Mouse (Mus musculus): Measurements from ENCODE around the gene Ryk. TPM values are rescaled to one million over a fixed set of nuclear protein-coding genes. Genes with fewer than 3 reads are reported as not detected.

Ryk gene
- polyA plus RNA-seq, 1 experiment from 2014 or later: 11.9 TPM

DNA sequence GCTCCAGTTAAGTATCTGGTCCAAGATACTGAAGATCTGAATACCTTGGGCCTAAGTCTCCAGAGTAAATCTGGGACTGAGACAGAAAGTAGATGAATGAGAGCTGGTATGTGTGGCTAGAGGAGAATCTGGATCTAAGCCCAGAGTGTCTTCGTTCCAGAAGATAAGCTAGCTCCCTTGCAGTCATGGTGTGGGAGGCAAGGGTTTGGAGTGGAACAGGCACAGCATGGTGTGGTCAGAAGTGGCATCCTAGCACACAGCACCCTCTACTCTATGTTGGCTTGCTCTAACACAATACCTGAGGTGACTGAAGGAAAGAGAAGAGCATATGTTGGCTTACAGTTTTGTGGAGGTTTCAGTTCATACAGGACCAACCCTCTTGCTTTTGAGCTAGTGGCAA lies 79.9 kb downstream of the Ryk start:
- ATAC-seq (ENCODE audit: low read depth): no peak
- no peaks in the 10 kb centered on the region for H3K4me1 ChIP-seq (replicated peaks)
- no peaks in the 10 kb centered on the region for H3K9me3 ChIP-seq
- no peak overlapping the region for H3K4me2 ChIP-seq
- WGBS: 87% methylated on average over 1 of the region's 1 CpGs
- no peaks in the 10 kb centered on the region for H3K27me3 ChIP-seq
- H3K27ac ChIP-seq (replicated peaks): no peak overlapping the region
- peaks cover 32% of the 10 kb centered on the region for H3K36me3 ChIP-seq
- no peak overlapping the region for H3K9ac ChIP-seq
- H3K4me3 ChIP-seq: no peak overlapping the region

DNA sequence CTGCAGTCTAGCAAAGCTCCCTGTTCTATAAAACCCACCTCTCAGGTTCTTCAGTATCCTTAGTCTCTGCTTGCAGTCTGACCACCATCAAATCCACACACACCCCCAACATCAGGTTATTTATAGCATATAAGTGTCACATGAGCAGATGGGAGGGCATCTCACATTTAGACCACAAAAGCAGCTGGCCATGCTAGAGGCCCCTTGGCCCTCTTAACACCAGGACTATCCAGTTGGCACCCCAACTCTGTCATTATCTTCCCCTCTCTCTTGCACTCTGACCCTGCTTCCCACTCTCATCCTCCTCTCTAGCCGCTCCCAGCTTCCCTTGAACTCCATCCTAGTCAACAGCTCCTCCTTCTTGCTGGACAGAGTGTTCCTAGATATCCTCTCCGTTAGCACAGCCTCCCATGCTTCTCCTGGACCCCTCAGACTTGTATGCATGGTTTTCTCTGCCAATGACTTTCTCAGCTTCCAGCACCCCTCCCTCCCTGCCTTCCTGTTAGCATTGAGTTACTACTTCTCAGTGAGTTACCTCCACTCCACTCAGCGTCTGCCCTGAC lies 80.7 kb downstream of the Ryk start:
- Histone ChIP-seq H3K9me3 (no peaks in the 10 kb centered on the region), H3K27ac (replicated peaks) (no peak overlapping the region), H3K4me2 (no peak overlapping the region), H3K36me3 (peaks cover 25% of the 10 kb centered on the region), H3K4me1 (replicated peaks) (no peaks in the 10 kb centered on the region), H3K4me3 (no peak overlapping the region), H3K9ac (no peak overlapping the region), H3K27me3 (no peaks in the 10 kb centered on the region)
- 89% methylated on average over 3 of the region's 3 CpGs for WGBS
- no peak for ATAC-seq (ENCODE audit: low read depth)

GRCm38 (mm10) chr9:102916076-102916475 lies 81.4 kb downstream of the Ryk start:
- Histone ChIP-seq H3K4me1 (replicated peaks) (no peaks in the 10 kb centered on the region), H3K4me2 (no peak overlapping the region), H3K9ac (no peak overlapping the region), H3K27me3 (no peaks in the 10 kb centered on the region), H3K9me3 (no peaks in the 10 kb centered on the region), H3K36me3 (peaks cover 19% of the 10 kb centered on the region), H3K4me3 (no peak overlapping the region), H3K27ac (replicated peaks) (no peak overlapping the region)
- WGBS: 92% methylated on average over 7 of the region's 7 CpGs
- no peak for ATAC-seq (ENCODE audit: low read depth)

- H3K27me3 ChIP-seq: no peaks in the 10 kb centered on the region
- no peak overlapping the region for H3K9ac ChIP-seq
- no peak overlapping the region for H3K27ac ChIP-seq (replicated peaks)
- peaks cover 13% of the 10 kb centered on the region for H3K36me3 ChIP-seq
- H3K4me2 ChIP-seq: no peak overlapping the region
- H3K9me3 ChIP-seq: no peaks in the 10 kb centered on the region
- H3K4me3 ChIP-seq: no peak overlapping the region
- 85% methylated on average over 8 of the region's 8 CpGs for WGBS
- no peaks in the 10 kb centered on the region for H3K4me1 ChIP-seq (replicated peaks)
- no peak for ATAC-seq (ENCODE audit: low read depth)
Measured at GRCm38 (mm10) chr9:102917532-102918129, 82.9 kb downstream of the Ryk start.

DNA sequence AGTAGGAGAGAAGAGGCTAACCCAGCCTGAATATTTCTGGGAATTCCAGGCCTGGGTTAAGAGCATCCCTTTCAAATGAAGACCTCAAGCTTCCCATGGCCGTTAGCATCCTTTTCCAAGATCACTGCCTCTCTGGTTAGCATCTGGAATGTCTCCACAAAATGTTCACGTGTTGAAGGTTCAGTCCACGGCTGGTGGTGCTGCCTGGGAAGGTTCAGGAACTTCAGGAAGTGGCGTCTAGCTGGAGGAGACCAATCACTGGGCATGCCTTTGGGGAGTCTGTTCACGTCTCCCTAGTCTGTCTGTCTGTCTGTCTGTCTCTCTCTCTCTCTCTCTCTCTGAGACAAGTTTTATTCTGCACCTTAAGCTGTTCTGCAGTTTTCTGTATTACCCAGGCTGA lies 84.8 kb downstream of the Ryk start:
- 80% methylated on average over 5 of the region's 5 CpGs for WGBS

DNA sequence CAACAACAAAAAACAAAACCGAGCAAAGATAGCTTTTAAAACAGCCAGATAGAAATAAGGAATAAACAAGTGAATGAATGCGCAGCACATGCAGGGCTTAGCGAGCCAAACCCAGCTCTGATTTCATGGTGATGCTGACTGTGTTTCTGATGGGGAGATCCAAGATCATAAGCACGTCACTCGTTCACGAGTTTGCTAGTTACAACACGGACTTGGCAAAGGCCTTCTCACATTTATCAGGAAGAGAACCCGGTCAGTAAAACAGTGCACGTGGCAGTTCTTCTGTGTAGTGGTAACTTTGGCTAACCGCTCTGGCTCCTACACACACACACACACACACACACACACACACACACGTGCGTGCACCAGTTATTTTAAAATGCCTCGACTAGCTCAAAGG lies 87.1 kb downstream of the Ryk start:
- Histone ChIP-seq H3K9me3 (no peaks in the 10 kb centered on the region), H3K9ac (no peak overlapping the region), H3K4me3 (no peak overlapping the region), H3K27me3 (no peaks in the 10 kb centered on the region), H3K36me3 (peaks cover under 1% of the 10 kb centered on the region; the same call in 1 of the 2 replicates), H3K4me1 (replicated peaks) (no peaks in the 10 kb centered on the region), H3K4me2 (no peak overlapping the region), H3K27ac (replicated peaks) (no peak overlapping the region)
- 93% methylated on average over 13 of the region's 13 CpGs for WGBS
- ATAC-seq (ENCODE audit: low read depth): no peak

More for the DNA sequence above, 84.8 kb downstream of the Ryk start:
- Histone ChIP-seq H3K27ac (replicated peaks) (no peak overlapping the region), H3K4me2 (no peak overlapping the region), H3K9me3 (no peaks in the 10 kb centered on the region), H3K4me1 (replicated peaks) (no peaks in the 10 kb centered on the region), H3K9ac (no peak overlapping the region), H3K27me3 (no peaks in the 10 kb centered on the region), H3K36me3 (peaks cover 13% of the 10 kb centered on the region), H3K4me3 (no peak overlapping the region)
- ATAC-seq (ENCODE audit: low read depth): no peak

GRCm38 (mm10) chr9:102922866-102923434 lies 88.2 kb downstream of the Ryk start:
- Histone ChIP-seq H3K36me3 (no peaks in the 10 kb centered on the region), H3K4me2 (no peak overlapping the region), H3K4me1 (replicated peaks) (no peaks in the 10 kb centered on the region), H3K9ac (no peak overlapping the region), H3K9me3 (no peaks in the 10 kb centered on the region), H3K4me3 (no peak overlapping the region), H3K27me3 (no peaks in the 10 kb centered on the region), H3K27ac (replicated peaks) (no peak overlapping the region)
- no peak for ATAC-seq (ENCODE audit: low read depth)
- 92% methylated on average over 7 of the region's 7 CpGs for WGBS

DNA sequence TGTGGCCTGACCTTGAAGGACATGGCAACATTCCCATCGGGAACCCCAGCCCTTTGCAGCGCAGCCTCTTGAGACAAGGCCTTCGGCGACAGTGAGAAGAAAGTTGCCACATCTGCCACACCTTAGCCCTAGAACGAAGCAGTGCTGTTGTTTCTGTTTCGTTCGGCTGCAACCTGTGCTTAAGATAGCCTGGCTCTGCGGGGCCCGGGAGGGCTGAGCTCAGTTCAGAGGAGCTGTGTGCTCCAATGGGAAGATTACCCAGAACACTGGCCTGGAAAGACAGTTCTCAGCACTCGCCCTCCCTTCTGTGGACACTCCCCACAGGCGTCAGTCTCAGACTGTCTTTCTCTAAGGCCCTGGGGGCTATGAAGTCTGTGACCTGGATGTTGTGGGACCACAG lies 89.1 kb downstream of the Ryk start:
- Histone ChIP-seq H3K27me3 (no peaks in the 10 kb centered on the region), H3K9me3 (no peaks in the 10 kb centered on the region), H3K27ac (replicated peaks) (no peak overlapping the region), H3K4me3 (no peak overlapping the region), H3K36me3 (no peaks in the 10 kb centered on the region), H3K9ac (no peak overlapping the region), H3K4me2 (no peak overlapping the region), H3K4me1 (replicated peaks) (no peaks in the 10 kb centered on the region)
- 91% methylated on average over 11 of the region's 11 CpGs for WGBS
- ATAC-seq (ENCODE audit: low read depth): no peak

GRCm38 (mm10) chr9:102924627-102925316 lies 90.1 kb downstream of the Ryk start:
- H3K27me3 ChIP-seq: no peaks in the 10 kb centered on the region
- no peak overlapping the region for H3K27ac ChIP-seq (replicated peaks)
- WGBS: 72% methylated on average over 15 of the region's 15 CpGs
- peaks cover 7% of the 10 kb centered on the region for H3K4me1 ChIP-seq (replicated peaks)
- no peak overlapping the region for H3K4me3 ChIP-seq
- no peaks in the 10 kb centered on the region for H3K36me3 ChIP-seq
- ATAC-seq (ENCODE audit: low read depth): no peak
- no peak overlapping the region for H3K4me2 ChIP-seq
- no peaks in the 10 kb centered on the region for H3K9me3 ChIP-seq
- no peak overlapping the region for H3K9ac ChIP-seq

DNA sequence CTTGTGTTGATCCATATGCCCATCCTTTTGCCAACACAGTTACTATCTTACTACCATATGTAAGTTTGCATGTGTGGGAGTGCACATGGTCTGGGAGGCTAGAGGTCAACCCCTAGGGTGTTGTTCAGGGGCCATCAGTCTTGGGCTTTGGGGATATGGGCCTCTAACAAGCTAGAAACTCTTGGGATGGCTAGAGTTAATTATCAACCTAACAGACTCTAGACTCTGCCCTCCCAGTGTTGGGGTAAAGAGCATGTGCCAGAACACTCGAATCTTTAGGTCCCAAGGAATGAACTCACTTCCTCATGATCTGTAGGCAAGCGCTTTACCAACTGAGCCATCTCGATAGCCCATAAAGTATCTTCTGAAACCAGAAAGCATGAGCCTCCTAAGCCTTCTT lies 91.4 kb downstream of the Ryk start:
- no peak for ATAC-seq (ENCODE audit: low read depth)
- H3K4me1 ChIP-seq (replicated peaks): peaks cover 12% of the 10 kb centered on the region
- no peaks in the 10 kb centered on the region for H3K36me3 ChIP-seq
- no peak overlapping the region for H3K9ac ChIP-seq
- no peak overlapping the region for H3K27ac ChIP-seq (replicated peaks)
- H3K27me3 ChIP-seq: no peaks in the 10 kb centered on the region
- H3K4me2 ChIP-seq: no peak overlapping the region
- 89% methylated on average over 3 of the region's 3 CpGs for WGBS
- no peaks in the 10 kb centered on the region for H3K9me3 ChIP-seq
- H3K4me3 ChIP-seq: no peak overlapping the region

DNA sequence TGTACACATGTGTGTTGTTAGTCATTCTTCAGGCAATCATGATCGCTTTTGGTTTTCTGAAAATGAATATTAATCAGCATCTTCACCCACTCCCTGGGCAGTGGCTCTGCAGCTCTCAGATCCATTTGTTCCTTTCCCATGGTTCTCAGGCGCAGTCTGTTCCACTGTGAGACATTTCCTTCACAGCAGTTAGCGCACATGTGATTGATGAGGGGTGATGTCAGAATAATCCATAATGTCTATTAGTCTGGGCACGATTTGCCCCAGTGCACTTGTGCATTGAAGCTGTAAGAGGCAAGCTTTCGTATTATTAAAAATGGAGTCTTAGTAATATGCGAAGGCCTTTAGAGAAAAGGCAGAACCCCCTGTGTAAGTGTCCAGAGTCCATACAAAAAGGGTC lies 95.1 kb downstream of the Ryk start:
- Histone ChIP-seq H3K27me3 (no peaks in the 10 kb centered on the region), H3K4me1 (replicated peaks) (peaks cover 15% of the 10 kb centered on the region), H3K4me3 (no peak overlapping the region), H3K9ac (no peak overlapping the region), H3K27ac (replicated peaks) (peak overlapping the region; percentile 39; the same call in 1 of the 2 replicates), H3K36me3 (no peaks in the 10 kb centered on the region), H3K4me2 (no peak overlapping the region), H3K9me3 (no peaks in the 10 kb centered on the region)
- peak; percentile 63; the same call in 1 of the 2 replicates for ATAC-seq (ENCODE audit: low read depth)
- 30% methylated on average over 6 of the region's 6 CpGs for WGBS

DNA sequence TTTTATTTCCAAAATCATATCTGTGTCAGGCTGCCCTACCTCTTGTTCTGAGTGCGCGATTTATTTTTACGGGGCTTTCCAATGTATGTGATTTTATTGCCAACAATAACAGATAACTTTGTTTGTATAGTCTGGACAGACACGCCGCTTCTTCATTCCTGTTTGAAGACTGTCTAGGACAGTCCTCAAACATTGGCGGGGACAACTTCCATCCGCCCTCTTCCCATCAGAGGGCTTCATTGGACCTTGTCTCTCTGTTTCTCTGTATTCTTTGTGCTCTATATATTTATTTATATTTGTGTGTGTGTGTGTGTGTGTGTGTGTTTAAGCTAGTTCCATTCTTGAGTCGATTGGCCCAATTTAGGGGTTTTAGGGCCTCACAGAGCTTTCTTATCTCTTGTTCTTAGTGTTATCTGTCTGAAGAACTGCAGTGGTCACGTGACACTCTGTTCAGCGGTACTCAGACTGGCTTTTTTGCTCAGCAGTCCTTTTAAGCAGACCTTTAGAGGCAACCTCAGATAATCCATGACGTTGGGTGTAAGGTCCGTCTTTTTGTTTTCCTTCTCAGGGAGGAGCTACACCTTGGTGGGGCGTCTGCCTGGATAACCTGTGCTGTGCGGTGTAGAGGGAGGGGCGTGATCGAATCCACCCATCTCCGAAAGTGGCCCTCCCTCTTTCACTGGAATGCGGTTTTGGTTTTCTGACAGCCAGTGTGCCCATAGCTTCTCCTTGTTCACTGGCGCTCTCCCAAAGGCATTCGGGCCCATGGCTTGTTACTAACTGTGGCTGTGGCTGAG lies 99.4 kb downstream of the Ryk start:
- H3K4me3 ChIP-seq: no peak overlapping the region
- H3K27me3 ChIP-seq: no peaks in the 10 kb centered on the region
- peaks cover 15% of the 10 kb centered on the region for H3K4me1 ChIP-seq (replicated peaks)
- WGBS: 49% methylated on average over 20 of the region's 20 CpGs
- ATAC-seq (ENCODE audit: low read depth): no peak
- no peak overlapping the region for H3K27ac ChIP-seq (replicated peaks)
- no peaks in the 10 kb centered on the region for H3K36me3 ChIP-seq
- no peaks in the 10 kb centered on the region for H3K9me3 ChIP-seq
- no peak overlapping the region for H3K9ac ChIP-seq
- peak overlapping the region; percentile 37 for H3K4me2 ChIP-seq

Data from neural tube, embryonic 13.5 days (tissue).